Mouse (Mus musculus): ENCODE measurements at regions not wholly inside any gene's neighbourhood (a gene's known extent, or its start where the extent isn't known, plus 50 kb on each side); places are given as distances from the start of the nearest gene placed in this dataset.

DNA sequence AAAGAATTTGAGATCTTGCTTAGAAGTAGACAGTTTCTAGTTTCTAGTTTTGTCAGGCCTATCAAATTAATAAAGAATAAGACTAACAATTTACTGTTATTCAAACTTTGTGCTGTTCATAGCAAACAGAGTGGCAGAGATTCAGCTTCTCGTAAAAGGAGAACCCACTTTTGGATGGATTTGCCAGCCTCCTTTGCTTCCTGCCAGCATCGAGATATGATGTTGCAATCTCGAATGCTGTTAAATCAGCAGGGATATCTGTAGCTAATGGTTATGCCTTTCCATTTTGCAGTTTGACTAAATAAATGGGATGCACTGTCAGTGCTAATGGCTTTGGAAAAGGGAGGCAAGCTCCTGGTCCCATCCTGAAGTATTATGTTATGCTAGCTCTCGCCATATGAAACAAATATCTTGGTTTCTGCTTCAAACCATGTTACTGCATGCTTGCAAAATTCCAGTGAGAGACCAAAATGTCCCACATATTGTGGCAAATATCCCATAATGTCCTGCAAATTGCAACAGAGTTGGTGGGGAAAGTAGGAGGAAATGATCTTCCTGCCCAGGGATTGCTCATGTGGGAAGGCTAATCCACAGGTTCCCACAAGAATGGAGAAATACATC is 199.9 kb upstream of the Zeb2 start:
- DNase-seq: no peak

DNA sequence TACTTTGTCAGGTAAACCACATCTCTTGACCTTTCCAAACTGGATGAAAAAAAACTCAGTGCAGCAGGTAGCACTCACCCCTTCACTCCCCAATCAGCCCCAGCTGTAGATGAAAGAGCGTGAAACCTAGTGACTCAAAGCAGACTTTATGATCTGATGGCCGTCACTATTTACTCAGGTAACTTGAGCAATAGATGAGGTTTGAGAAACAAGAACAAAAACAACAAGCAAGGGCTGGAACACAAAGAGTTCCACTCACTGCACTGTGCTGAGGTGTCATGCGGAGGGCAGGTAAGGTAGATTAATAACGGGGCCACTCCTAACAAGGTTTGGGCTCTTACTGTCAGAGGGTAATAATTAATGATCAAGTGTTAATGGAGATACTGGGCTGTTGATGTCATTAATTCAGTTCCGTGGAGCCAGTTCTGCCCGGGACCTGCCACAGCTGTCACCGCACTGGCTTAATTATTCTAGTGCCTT is 170.4 kb upstream of the Zeb2 start:
- no peak for DNase-seq

DNA sequence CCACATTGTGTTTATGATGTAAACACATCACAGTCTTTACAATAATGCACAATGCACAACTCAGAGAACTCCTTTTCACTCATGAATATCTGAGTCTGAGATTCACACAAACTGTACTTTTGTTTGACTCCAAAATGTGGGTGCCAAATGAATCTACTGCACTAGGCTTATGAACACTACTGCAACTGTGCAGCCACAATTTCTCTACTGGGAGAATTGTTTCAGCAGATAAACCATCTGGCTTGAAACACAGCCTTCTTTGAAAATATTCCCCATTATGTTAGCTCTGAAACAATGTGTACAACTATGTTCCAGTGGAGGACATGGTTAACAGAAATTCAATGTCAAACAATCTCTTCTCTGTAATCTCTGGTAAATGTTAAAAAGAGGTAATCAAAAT is 166.6 kb upstream of the Zeb2 start:
- DNase-seq: no peak

DNA sequence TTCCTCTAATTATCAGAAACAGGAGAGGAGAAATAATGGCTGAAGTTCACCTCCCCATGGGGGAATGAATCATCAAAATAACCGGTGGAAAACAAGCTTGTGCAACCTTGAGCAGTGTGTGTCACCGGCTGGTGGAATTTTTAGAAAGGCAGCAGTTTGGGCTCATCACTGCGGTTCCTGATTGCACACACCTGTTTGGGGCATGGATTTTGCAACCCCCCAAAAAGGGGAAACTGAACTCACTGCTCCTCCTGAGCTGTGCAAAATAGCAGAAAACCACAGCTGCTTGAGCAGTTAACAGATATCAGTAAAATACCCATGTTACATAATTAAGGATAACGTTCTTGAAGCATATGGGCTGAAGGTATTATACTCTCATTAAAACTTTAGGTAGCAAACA is 162.3 kb upstream of the Zeb2 start:
- DNase-seq: no peak

DNA sequence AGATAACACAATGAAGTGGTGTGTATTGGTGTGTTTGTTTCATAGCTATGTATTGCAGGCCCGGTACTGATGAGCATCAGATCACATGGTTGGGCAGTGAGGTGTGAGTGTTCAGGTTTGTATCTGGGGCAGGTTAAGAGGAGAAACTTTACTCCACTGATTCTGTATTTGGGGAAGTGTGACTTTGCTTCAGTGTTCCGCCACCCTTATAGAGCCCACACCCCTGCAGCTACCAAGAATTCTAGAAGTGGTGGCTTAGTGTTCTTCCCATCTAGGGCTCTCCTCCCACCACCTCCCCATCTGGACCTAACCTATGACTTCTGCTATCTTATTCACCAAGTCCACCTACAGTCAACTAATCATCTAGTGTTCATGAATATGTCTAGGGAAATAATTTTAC is 160.4 kb upstream of the Zeb2 start:
- no peak for DNase-seq

DNA sequence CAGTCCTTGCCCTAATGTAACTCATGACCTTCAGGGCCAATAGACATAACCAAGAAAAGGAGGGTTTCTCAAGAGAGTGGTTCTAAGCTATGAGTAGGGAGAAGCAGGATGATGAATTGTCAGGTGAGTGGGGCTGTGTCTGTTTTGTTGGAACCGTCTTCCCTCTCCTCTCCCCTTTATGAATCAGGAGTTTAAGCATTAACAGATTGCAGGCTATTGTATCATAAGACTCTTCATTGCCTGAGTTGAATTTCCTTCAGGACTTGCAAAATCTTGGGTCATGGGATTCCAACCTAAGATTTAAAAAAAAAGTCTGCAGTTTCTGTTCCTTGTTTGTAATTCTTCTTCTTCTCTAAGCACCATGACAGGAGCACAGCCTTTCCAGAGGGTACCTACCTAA is 159.5 kb upstream of the Zeb2 start:
- DNase-seq: no peak

DNA sequence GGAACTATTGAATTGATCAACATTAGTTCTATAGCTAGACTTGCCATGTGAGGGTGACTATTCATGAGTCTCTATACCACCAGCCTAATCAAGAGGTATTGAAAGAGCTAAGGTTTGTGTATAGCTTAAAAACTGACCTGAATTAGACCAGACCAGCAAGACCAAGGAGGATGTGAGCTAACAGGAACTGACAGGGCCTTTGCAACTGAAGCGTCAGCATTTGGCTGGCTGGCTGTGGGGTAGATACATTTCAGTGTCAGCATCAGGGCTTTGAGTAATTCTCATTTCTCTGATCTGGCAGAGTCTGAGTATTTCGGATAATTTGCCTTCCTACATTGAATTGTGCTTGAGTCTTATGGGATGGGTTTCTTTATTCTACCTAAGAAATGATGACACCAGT is 152.8 kb upstream of the Zeb2 start:
- DNase-seq: peak; percentile 70

DNA sequence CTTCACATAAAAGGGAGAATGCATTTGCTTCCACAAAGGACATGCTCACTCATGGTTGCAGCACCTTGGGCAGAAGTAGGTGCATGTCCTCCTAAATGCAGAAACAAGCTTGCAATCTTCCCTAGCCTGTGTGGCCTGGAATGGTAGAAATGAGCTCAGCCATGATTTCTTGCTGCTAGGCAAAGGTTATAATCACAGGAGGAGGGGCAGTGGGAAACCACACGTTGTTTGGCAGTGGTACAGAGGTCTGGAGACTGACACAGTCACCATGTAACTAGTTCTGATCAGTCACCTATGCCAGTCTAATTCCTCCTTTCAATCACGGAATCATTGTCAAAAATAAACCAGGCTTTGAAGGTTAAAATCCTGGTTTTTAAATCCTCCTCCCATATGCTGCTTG is 148.6 kb upstream of the Zeb2 start:
- DNase-seq: no peak

DNA sequence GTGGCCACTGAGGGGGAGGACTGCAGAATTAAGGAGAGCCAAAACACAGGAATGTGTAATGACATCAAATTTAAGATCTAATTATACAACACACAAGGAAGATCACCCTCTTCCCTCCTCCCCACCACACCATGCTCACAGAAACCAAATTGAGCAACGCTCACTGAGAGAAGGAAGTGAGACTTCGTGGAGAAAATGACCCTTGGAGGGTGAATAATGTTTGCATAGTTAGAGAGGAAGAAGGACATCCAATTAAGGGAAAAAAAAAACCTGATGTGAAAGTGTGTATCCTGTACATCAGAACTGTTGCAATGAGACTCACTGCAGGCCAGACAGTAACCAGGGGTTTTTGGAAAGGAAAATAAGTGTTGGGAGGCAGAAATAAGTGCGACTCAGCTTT is 144.8 kb upstream of the Zeb2 start:
- no peak for DNase-seq

DNA sequence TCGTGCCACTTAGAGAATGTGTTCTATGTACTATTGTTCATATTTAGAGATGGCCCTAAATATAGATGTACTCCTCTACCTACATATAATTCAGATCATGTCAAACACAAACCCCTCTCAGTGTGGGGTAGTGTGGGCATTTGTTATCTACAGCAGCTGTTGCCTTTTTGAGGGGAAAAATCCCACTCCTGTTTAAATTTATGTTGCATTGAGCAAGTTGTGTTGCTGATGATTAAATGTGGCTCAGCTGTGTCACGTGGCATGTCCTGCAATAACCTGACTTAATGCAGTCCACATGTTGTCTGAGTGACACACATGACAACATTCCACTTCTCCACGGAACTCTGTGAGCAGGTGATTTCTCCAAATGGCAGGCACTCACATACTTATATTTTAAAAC is 141.7 kb upstream of the Zeb2 start:
- no peak for DNase-seq

DNA sequence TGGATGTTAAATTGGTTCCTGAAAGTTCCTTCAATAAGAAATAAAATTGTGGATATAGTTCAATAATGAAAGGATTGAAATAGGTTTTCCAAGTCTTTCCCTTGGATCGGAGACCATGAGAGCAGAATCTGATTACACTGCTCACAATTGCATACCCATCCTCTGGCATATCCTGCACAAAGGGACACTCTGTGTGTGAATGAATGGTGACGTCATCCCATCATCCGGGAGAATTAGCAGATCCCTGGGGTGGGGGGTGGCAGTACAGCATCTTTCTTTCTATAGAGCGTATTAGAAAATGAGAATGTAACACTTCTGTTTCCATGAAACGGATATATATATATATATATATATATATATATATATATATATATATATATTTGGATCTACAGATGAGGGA is 139.2 kb upstream of the Zeb2 start:
- peak; percentile 40 for DNase-seq

DNA sequence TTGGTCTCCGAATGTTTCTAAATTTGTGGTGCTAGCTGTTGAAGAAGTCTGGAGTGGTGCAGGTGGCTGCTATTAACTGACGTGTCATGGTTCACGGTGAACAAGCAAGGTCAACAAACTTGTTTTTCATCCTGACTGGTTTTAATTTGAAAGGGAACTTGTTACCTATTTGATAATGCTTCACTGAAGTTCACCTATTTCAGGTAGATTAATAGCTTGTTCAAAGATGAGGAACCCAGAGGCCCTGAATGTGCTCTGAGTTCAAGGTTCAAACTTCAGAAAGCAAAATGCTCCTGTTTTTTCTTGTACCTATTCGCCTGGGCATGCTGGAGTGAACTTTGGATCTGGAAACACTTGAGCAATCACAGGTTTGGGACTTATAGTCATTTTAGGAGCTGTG is 136.7 kb upstream of the Zeb2 start:
- DNase-seq: no peak

DNA sequence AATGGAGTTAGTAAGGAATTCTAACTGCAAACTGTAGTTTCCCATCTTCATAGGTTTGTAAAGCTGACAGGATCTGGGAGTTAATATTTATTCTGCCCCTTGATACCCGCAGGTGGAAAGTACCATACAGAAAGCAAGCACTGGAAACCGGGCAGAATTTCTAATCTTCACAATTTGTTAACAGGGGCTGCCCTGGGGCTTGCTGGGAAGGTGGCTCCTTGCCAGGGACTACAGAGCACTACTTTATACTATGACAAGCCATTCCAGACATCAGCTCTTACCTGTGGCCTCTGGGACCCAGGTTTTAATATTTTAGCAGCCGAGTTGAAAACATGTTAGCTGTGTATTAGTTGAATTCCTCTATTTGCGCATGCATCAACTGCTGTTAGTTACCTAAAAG is 135.1 kb upstream of the Zeb2 start:
- no peak for DNase-seq

DNA sequence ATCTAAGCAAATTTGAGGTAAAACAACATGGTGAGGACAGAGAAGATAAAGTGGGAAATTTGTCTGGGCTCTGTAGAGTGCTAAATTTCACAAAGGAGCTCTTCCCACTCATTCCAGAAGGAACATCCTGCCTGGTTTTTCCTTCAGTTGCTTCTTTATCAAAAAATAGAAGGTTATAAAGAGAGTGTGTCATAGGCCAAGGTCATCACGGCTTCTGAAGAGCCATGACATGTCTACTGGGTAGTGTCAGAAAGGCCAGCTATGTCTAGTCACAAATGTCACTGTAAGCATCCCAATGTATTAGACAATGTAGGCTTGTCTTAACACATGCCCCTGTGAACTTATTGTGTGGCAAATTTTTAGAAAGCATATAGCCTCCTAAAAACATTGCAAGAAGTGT is 132.5 kb upstream of the Zeb2 start:
- DNase-seq: no peak

DNA sequence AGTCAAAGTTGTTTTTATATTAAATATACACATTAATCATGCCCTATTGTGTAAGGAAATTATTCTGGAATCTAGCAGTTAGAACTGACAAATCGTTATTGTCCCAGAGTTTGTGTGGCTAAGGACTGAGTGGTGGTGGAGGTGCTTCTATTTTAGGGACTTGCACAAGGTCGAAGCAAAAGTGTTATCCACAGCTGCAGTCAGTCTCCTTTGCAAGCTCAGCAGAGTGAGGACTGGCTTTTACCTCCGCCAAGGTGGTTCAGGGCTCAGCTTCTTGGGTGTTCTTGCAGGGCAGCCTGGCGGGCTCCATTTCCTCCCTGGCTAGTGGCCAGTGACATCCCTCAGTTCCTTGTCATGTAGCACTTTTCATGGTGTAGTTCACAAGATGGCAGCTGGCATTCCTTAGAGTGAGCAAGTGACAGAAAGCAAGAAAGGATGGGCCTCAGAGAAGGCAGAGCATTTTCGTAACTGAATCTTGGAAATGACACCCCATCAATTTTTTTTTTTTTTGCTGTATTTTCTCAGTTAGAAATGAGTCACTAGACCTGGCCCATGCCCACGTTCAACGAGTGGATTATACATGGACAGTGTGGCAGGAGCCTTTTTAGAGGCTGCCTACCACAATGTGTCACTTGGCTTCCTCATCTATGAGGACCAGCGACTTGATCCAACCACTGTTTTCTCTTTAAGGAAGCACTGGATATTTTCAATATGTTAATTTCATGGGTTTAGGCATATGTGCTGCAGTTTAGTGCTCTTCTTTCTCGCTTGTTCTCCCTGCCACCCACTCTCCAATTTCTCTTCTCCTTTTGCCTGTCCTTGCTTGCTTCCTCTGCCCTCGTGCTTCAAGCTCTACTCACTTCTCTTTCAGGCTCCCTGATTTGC is 129.1 kb upstream of the Zeb2 start:
- no peak for DNase-seq

DNA sequence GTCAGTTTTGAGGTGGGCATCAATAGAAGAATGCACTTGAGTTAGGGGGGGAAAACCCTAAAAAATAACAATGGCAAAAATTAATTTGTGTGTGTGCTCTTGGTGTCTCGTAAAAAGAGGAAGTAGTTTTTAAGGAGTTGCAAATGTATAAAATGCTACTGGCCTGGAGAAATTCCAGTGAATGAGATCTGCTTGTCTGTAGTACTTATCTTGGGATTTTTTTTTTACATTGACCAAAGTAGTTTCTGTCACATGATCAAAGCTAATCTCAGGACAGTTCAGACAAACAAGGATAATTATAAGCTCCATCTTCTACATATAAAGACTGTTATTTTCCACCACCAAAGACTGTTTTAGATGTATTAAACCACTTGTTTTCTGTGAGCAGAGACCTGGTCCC is 128.3 kb upstream of the Zeb2 start:
- DNase-seq: no peak

DNA sequence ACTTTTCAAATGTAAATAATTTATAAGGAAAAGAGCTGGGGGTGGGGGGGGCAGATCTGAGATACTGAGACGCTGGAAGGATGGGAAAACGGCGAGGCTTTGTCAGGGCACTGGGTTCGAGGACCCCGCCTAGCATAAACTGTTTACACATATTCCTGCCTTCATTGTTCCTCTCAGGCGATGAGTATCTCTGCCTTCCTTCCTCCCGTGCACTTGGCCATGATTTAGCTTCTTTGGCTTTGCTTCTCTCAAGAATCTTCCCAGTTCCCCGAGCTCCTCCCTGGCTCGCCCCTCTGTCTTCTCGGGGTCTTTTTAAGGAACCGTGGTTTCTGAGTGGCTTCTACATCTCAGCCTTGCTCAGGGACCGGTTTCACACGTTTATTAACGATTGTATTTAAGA is 127.3 kb upstream of the Zeb2 start:
- no peak for DNase-seq

DNA sequence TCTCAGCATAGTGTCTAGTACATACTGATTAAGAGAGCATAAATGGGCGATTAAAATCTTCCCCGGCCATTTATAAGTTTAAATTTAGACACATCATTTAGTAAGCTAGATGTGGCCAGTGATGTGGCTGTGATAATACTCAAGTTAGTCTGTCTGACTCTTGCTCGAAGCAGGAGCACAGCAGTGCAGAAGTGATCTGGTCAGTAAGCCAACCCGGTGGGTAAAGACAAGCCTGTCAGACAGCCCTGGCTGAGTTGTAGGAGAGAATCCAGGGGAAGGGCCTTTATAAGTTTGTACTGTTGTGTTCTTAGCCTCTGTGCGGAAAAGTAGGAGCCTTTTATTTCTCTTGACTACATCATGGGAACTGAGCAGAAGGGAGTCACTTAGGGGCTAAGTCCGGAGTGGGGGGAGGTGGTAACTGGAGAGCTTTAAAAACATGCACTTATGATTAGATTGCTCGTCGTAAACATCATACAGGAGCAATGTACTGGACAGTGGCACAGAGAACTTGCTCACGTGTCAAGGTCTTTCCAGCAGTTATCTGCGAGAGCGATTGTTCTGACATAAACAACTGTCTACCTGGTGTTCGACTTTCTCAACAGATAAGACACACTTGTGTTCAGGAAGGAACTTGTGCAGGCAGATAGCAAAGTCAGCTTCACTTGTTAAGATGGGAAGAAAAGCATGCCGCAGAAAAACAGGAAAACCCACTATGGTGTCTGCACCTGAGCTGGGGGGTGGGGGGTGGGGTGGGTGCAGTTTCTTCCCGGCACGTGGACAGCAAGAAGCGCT is 122.5 kb upstream of the Zeb2 start:
- no peak for DNase-seq

DNA sequence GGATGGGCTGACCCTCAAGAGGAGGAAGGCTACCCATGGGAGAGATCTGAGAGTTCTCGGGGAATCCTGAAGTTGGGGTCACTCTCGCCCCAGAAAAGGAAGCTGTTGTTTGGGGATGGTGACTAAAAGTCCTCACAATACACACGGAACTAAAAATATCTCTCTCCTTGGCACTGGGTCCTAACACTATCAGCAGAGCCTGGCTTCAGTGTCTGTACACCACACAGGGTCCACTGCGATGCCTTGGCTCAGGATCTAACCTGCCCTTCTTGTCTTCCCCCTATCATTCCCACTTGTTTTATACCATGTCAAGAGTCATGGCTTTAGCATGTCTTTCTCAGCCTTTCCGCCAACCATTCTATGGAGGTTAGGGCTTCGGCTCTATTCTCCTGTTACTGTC is 121.8 kb upstream of the Zeb2 start:
- no peak for DNase-seq

DNA sequence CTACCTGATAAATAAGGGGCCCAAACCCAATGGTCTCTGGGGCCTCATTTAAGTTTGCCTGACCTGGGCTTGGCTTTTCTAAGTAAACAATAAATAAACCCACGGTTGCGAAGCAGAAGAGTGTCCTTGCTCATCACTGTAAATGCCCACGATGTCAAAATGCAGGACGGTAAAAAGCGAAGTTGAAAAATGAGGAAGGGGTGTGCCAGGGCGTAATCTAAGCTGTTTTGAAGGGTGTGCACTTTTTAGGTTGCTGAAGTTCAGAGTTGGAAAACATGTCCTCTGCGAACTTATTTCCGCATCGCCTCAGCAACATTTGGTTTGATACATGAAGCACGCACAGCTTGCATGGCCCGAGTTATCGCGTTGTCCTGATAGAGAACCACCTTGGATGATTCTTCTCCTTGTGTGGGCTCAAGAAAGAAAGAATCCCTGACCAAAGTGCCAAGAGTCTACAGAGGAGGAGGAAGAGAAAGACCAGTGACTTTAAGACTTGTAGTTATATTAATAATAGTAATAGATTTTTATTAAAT is 119.0 kb upstream of the Zeb2 start:
- no peak for DNase-seq

DNA sequence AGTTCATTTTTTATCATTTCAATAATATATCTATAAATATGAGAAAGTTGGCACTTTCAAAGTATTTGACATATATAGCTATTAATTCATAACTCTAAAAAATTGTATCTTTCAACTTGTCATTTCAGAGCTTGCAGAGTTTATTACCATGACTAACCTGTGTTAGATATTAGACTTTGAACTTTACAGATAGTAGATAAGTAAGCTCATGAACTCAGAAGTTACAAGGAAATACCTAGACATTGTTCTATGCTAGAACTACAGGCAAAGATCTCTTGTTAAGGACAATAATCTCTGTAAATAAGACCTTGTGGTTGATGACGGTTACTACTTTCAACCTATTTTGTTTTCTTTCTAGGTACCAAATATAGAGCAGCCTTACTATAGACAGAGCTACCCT is 117.0 kb upstream of the Zeb2 start:
- DNase-seq: no peak

DNA sequence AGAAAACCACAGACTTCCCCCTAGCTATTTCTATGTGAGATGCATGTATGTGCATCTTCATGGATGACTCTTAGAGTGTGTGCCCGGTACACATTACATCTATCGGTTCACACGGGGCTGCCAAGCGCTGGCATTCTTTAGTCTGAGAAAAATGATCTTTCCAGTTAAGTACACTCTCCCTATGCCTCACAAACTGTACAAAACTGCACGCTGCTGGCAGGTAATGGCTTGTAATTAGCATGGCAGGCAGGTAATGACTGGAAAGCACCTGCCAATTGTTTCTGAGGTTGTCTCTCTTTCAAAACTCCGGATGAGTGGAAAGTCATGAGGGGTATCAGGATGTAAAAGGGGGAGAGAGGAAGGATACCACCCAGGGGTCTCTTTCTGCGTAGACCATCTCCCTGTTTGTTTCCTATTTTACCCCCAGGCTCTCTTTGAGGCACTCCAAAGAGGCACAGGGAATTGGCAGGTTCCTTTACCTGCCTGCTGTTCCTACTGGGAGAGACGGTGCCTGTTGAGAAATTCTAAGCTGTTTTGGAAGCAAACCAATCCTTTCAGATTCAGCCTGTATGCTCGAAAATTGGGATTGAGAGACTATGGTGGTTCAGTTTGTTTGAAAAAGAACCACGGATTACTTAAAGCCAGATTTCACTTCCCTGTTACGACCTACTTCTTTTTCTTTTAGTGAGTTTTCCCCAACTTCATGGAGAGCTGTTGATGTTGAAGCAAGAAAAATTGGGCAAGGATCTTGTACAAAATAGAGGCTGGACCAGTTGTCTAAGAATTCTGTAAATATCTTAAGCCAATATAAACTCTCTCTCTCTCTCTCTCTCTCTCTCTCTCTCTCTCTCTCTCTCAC is 113.4 kb upstream of the Zeb2 start:
- no peak for DNase-seq

DNA sequence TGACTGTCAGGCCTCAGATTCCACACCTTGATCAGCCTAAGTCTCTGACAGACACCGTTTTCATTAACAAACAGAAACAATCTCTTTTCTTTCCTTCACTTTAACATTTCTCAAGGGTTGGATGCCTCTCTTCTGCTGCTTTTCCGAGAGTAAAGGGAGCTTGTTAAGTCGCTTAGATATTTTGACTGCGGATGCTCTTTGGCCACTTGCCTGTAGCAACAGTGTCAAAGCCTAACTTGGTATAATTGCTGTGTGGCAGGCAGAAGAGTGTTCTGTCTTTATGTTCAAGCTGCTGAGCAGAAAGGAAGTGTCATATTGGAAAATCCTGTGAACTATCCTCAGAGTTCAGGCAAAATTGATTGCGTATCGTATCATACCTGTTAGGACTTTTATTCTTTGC is 112.3 kb upstream of the Zeb2 start:
- no peak for DNase-seq

Data from retina, postnatal 1 day (tissue).